Mouse (Mus musculus) 3T3-L1 (cell line): ENCODE data around the gene Cpz.

Source experiments
- DNase-seq: peaks from one replicate; pipeline ENCODE4 v3.0.0-alpha.2; 2015; ENCODE audit warnings: low read depth, low spot score

The Cpz gene

GRCm38 (mm10) chr5:35530442-35530841 is 4.9 kb upstream of the Cpz start:
- peak; percentile 68 for DNase-seq

- no peak for DNase-seq
These were observed 1.1 kb downstream of the Cpz start for GRCm38 (mm10) chr5:35524381-35524780.

GRCm38 (mm10) chr5:35523735-35524134 is 1.8 kb downstream of the Cpz start:
- peak; percentile 91 for DNase-seq

- peak; percentile 79 for DNase-seq
These were observed 8.7 kb downstream of the Cpz start for GRCm38 (mm10) chr5:35516781-35517180.

- peak; percentile 84 for DNase-seq
These were observed 14.9 kb downstream of the Cpz start for GRCm38 (mm10) chr5:35510589-35510988.

- DNase-seq: no peak
These were observed 20.5 kb downstream of the Cpz start for GRCm38 (mm10) chr5:35505016-35505415.

GRCm38 (mm10) chr5:35497344-35497743 is 28.2 kb downstream of the Cpz start:
- no peak for DNase-seq

GRCm38 (mm10) chr5:35495989-35496388 is 29.5 kb downstream of the Cpz start:
- no peak for DNase-seq

- no peak for DNase-seq
These were observed 30.6 kb downstream of the Cpz start for GRCm38 (mm10) chr5:35494773-35495390.

- no peak for DNase-seq
These were observed 31.7 kb downstream of the Cpz start for GRCm38 (mm10) chr5:35493770-35494169.

- no peak for DNase-seq
These were observed 46.0 kb downstream of the Cpz start for GRCm38 (mm10) chr5:35479521-35479920.

GRCm38 (mm10) chr5:35475236-35475635 is 50.3 kb downstream of the Cpz start:
- peak; percentile 12 for DNase-seq

- DNase-seq: no peak
These were observed 54.5 kb downstream of the Cpz start for GRCm38 (mm10) chr5:35470885-35471528.

- DNase-seq: no peak
These were observed 59.4 kb downstream of the Cpz start for GRCm38 (mm10) chr5:35465966-35466635.

GRCm38 (mm10) chr5:35462081-35462480 is 63.4 kb downstream of the Cpz start:
- DNase-seq: no peak

- no peak for DNase-seq
These were observed 65.7 kb downstream of the Cpz start for GRCm38 (mm10) chr5:35459760-35460159.

GRCm38 (mm10) chr5:35458267-35458666 is 67.2 kb downstream of the Cpz start:
- DNase-seq: no peak

GRCm38 (mm10) chr5:35457364-35457763 is 68.1 kb downstream of the Cpz start:
- no peak for DNase-seq

- DNase-seq: no peak
These were observed 71.2 kb downstream of the Cpz start for GRCm38 (mm10) chr5:35454187-35454800.
